Mouse (Mus musculus): Measurements from ENCODE around the gene 9030612E09Rik.

DNA sequence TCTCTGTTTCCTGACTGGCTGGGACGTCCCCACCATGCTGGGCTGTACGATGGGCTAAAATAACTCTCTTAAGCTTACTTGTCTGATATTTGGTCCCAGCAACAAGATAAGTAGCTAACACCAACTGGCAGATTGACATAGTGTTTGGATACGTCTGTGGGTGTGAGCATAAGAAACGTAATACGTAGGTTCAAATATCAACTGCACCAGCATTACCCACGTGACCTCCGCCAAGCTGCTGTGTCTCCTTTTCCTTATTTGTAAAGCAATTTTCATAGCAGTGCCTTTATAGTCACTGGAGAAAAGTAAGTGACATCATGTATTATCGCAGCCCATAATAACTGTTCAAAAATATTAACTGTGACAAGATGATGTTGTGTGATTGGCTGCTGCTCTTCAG, 21.9 kb upstream of the 9030612E09Rik start:
- TF ChIP-seq CTCF (IDR thresholded peaks at IDR 0.05; ENCODE audit: control insufficient read depth, insufficient read depth, low read length) (no peak), POLR2A (IDR thresholded peaks at IDR 0.05; ENCODE audit: borderline replicate concordance, control insufficient read depth, low read depth, low read length) (no peak)

Measured in bone marrow, adult 2 months (tissue).